12 mouse cellular contexts compared by ENCODE assay signal in the genomic region with DNA sequence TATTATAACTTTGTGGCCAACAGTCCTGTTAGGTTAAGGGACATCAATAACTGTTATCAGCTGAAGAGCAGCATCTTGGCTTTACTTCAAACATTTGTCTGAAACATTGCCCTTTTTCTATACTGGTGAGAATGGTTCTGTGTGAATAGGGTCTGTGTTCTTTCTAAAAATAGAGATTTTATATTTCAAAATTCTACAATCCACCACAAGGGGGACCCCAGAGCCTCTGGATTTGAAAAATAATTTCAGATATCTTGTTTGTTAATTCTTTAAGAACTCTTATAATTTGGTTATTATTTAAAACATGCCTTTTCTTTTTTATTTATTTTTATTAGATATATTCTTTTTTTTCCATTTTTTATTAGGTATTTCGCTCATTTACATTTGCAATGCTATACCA. TPM values are rescaled to one million over a fixed set of nuclear protein-coding genes. Genes with fewer than 3 reads are reported as not detected.
A peak's percentile ranks its signal among the peaks of the same experiment; 100 is the strongest.
DNase-seq lines count a peak whose midpoint lies in the region; ATAC-seq and TF ChIP-seq lines count a peak whose summit lies in the region.
"Had no signal": no experiment of that assay in that cellular context is flagged by ENCODE, and none has a peak within 500 bp of the region (broad histone marks: within the 10 kb centered on the region; RNA-seq: fewer than 3 reads in every experiment).

No protein-coding gene starts in this region.

- no peak for TF ChIP-seq POLR2A in liver, adult 2 months (IDR thresholded peaks at IDR 0.05; ENCODE audit: extremely low read depth, insufficient read depth, low read length)
- TF ChIP-seq POLR2A in brain, embryonic 14.5 days (IDR thresholded peaks at IDR 0.05; ENCODE audit: borderline replicate concordance, extremely low read depth, insufficient read depth, insufficient read length, poor library complexity, severe bottlenecking), result no peak

- no peak overlapping the region for H3K4me2 ChIP-seq in forebrain, postnatal 0 days (ENCODE audit: low read depth)
- H3K4me2 ChIP-seq in liver, embryonic 11.5 days, result no peak overlapping the region
- H3K4me2 ChIP-seq: lung, embryonic 15.5 days had no signal

- no peak overlapping the region for H3K4me3 ChIP-seq in forebrain, postnatal 0 days (ENCODE audit: low read depth, low read length)
- no peak overlapping the region for H3K4me3 ChIP-seq in forebrain, embryonic 10.5 days
- H3K4me3 ChIP-seq in liver, adult 2 months (ENCODE audit: insufficient read depth, low read depth, low read length), result no peak overlapping the region
- H3K4me3 ChIP-seq in liver, embryonic 11.5 days (ENCODE audit: low read depth, low read length), result no peak overlapping the region
- H3K4me3 ChIP-seq: lung, embryonic 15.5 days had no signal

- no peak overlapping the region for H3K9ac ChIP-seq in forebrain, postnatal 0 days
- H3K9ac ChIP-seq in liver, adult 2 months (ENCODE audit: low read depth, low read length), result no peak overlapping the region
- H3K9ac ChIP-seq in liver, embryonic 11.5 days (ENCODE audit: low read depth, low read length), result no peak overlapping the region
- H3K9ac ChIP-seq: lung, embryonic 15.5 days had no signal

- no peaks in the 10 kb centered on the region for H3K9me3 ChIP-seq in forebrain, postnatal 0 days (ENCODE audit: low read length)
- no peaks in the 10 kb centered on the region for H3K9me3 ChIP-seq in forebrain, embryonic 10.5 days
- H3K9me3 ChIP-seq in liver, embryonic 11.5 days (ENCODE audit: control insufficient read depth, low read length), result no peaks in the 10 kb centered on the region
- H3K9me3 ChIP-seq: lung, embryonic 15.5 days had no signal

- H3K4me1 ChIP-seq in forebrain, postnatal 0 days (ENCODE audit: insufficient read depth), result no peaks in the 10 kb centered on the region
- H3K4me1 ChIP-seq in forebrain, embryonic 10.5 days, result no peaks in the 10 kb centered on the region
- no peaks in the 10 kb centered on the region for H3K4me1 ChIP-seq in liver, adult 2 months (ENCODE audit: control insufficient read depth, insufficient read depth, low read length)
- no peaks in the 10 kb centered on the region for H3K4me1 ChIP-seq in liver, embryonic 11.5 days (replicated peaks; ENCODE audit: control insufficient read depth, insufficient read depth, low read length)
- H3K4me1 ChIP-seq: lung, embryonic 15.5 days had no signal

- H3K79me2 ChIP-seq in liver, adult 2 months (ENCODE audit: control insufficient read depth, insufficient read depth, low read length), result no peaks in the 10 kb centered on the region

- 96% methylated on average over 1 of the region's 1 CpGs for WGBS in forebrain, postnatal 0 days
- WGBS in forebrain, embryonic 10.5 days, result 88% methylated on average over 1 of the region's 1 CpGs
- 76% methylated on average over 1 of the region's 1 CpGs for WGBS in liver, adult 2 months
- WGBS in liver, embryonic 11.5 days, result 81% methylated on average over 1 of the region's 1 CpGs

- peak; percentile 28; the same call in 1 of the 2 replicates for TF ChIP-seq CTCF in forebrain, postnatal 0 days (IDR thresholded peaks at IDR 0.05; ENCODE audit: low read depth)
- TF ChIP-seq CTCF in liver, adult 2 months (IDR thresholded peaks at IDR 0.05; ENCODE audit: low read depth, low read length), result peak; percentile 15; the same call in 1 of the 2 replicates
- TF ChIP-seq CTCF in brain, embryonic 14.5 days (IDR thresholded peaks at IDR 0.05; ENCODE audit: borderline replicate concordance, extremely low read depth, insufficient read depth, insufficient read length), result peak; percentile 12; the same call in 1 of the 2 replicates

- ATAC-seq in forebrain, postnatal 0 days, result no peak
- no peak for ATAC-seq in liver, embryonic 11.5 days (replicated peaks; ENCODE audit: low FRiP score)

- H3K27me3 ChIP-seq in forebrain, postnatal 0 days (ENCODE audit: insufficient read depth, low read length), result no peaks in the 10 kb centered on the region
- no peaks in the 10 kb centered on the region for H3K27me3 ChIP-seq in forebrain, embryonic 10.5 days (ENCODE audit: poor library complexity, severe bottlenecking)
- H3K27me3 ChIP-seq in liver, adult 2 months (ENCODE audit: control insufficient read depth, insufficient read depth, low read length), result no peaks in the 10 kb centered on the region
- no peaks in the 10 kb centered on the region for H3K27me3 ChIP-seq in liver, embryonic 11.5 days (replicated peaks; ENCODE audit: control insufficient read depth, insufficient read depth, low read length)
- H3K27me3 ChIP-seq: lung, embryonic 15.5 days had no signal

- no peaks in the 10 kb centered on the region for H3K36me3 ChIP-seq in forebrain, postnatal 0 days (ENCODE audit: insufficient read depth)
- H3K36me3 ChIP-seq in forebrain, embryonic 10.5 days (replicated peaks), result no peaks in the 10 kb centered on the region
- no peaks in the 10 kb centered on the region for H3K36me3 ChIP-seq in liver, adult 2 months (ENCODE audit: control insufficient read depth, insufficient read depth, low read length)
- H3K36me3 ChIP-seq in liver, embryonic 11.5 days (ENCODE audit: control insufficient read depth, insufficient read depth, low read length), result no peaks in the 10 kb centered on the region
- H3K36me3 ChIP-seq: lung, embryonic 15.5 days had no signal

- DNase-seq in forebrain, postnatal 0 days, result peak; percentile 34
- DNase-seq in forebrain, embryonic 10.5 days (ENCODE audit: extremely low spot score, low spot score), result no peak
- peak; percentile 10 for DNase-seq in liver, adult 2 months (ENCODE audit: extremely low read depth, low read depth, low spot score)
- no peak for DNase-seq in liver, embryonic 11.5 days (ENCODE audit: low spot score)
- peak; percentile 35 to 47 for DNase-seq in B cell, adult 2 months
- DNase-seq in brain, embryonic 14.5 days (ENCODE audit: low read depth), result peak; percentile 4
- no peak for DNase-seq in adrenal gland, postnatal 36 days
- DNase-seq in spleen, postnatal 10 days (ENCODE audit: low spot score in 2 of 2), result no peak
- DNase-seq: adrenal gland, adult 8-10 months; cerebellum, adult 9-10 months; gastrocnemius, postnatal 14 days had no signal

- no peak overlapping the region for H3K27ac ChIP-seq in forebrain, postnatal 0 days (ENCODE audit: low read depth, low read length)
- H3K27ac ChIP-seq in forebrain, embryonic 10.5 days, result no peak overlapping the region
- no peak overlapping the region for H3K27ac ChIP-seq in liver, adult 2 months (replicated peaks; ENCODE audit: insufficient read depth, low read depth, low read length)
- no peak overlapping the region for H3K27ac ChIP-seq in liver, embryonic 11.5 days (ENCODE audit: low read depth, low read length)
- H3K27ac ChIP-seq: lung, embryonic 15.5 days had no signal

RNA-seq across cellular contexts. Expression of a gene that starts 42.2 kb away (rescaled TPM):
- 24.5 and 28.6 TPM in 2 replicates for total RNA-seq in forebrain, postnatal 0 days (2014; rRNA removed)
- polyA plus RNA-seq in forebrain, postnatal 0 days (2015; fragmentation: Nextera tagmentation; extraction: Ambion mirVana), result 15.2 and 18.4 TPM in 2 replicates
- 28.8 and 30.8 TPM in 2 replicates for polyA plus RNA-seq in forebrain, embryonic 10.5 days (2016; fragmentation: Nextera tagmentation; extraction: Ambion mirVana)
- total RNA-seq in liver, adult 2 months (2014; rRNA removed), result 22.4 and 24.5 TPM in 2 replicates
- 7.7 and 8.6 TPM in 2 replicates for polyA plus RNA-seq in liver, adult 2 months (2012; rRNA removed)
- polyA plus RNA-seq in liver, embryonic 11.5 days (2014; fragmentation: Nextera tagmentation; extraction: Ambion mirVana), result 29.1 and 32.3 TPM in 2 replicates
- 10.9 and 12.0 TPM in 2 replicates for polyA plus RNA-seq in brain, embryonic 14.5 days (2012; rRNA removed)
- 10 to 100 TPM; 24.3 to 34.5 TPM for total RNA-seq in adrenal gland, postnatal 36 days (2021)

Comparison
In these comparisons a context has a peak if more than half of its experiments do, and no peak if none do; other contexts are left out.
1. DNase-seq: peak in forebrain, postnatal 0 days (single experiment), liver, adult 2 months (single experiment), B cell, adult 2 months (2 of 2) and brain, embryonic 14.5 days (single experiment); none in forebrain, embryonic 10.5 days (single experiment), liver, embryonic 11.5 days (single experiment), adrenal gland, postnatal 36 days (0 of 2) and spleen, postnatal 10 days (0 of 2).
2. Peak in every context shown above with its lines, with median percentiles within 50 percentile points of each other: CTCF ChIP-seq.